ENCODE assay signal across 24 mouse cellular contexts in the genomic region with DNA sequence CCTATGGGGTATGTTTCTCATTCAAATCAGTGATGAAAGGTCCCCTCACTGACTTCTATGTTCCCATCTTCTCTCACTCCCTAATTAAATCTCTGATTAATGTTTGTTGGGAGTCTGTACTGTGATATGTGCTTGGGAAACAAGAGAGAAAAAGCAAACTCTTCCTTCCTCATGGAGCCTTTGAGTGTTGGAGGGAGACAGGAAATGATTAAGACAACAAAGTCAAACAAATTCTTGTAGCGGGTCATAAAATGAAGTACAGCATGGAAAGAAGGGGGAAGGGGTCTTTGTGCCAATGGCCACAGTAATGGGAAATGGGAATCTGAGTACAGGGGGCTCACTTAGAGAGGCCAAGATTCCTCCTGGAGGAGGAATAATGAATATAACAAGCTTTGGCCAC.
"Had no signal": no experiment of that assay in that cellular context is flagged by ENCODE, and none has a peak within 500 bp of the region (broad histone marks: within the 10 kb centered on the region; RNA-seq: fewer than 3 reads in every experiment).

No protein-coding gene starts in this region.

- H3K4me1 ChIP-seq: forebrain, embryonic 15.5 days; heart, embryonic 13.5 days; heart, embryonic 15.5 days; hindbrain, embryonic 13.5 days; hindbrain, embryonic 15.5 days; limb, embryonic 13.5 days; limb, embryonic 15.5 days had no signal

- H3K27me3 ChIP-seq: forebrain, embryonic 15.5 days; heart, embryonic 13.5 days; heart, embryonic 15.5 days; hindbrain, embryonic 13.5 days; hindbrain, embryonic 15.5 days; limb, embryonic 13.5 days; limb, embryonic 15.5 days had no signal

- DNase-seq: forebrain, postnatal 0 days; gastrocnemius, postnatal 14 days; gastrocnemius, postnatal 36 days; heart, adult 11 months; heart, adult 2 months; heart, postnatal 14 days; heart, postnatal 36 days; kidney, adult 11 months; kidney, adult 8-10 months; kidney, postnatal 10 days; kidney, postnatal 25 days; layer of hippocampus, adult 9-11 months; layer of hippocampus, postnatal 36 days; left cerebral cortex, postnatal 4 days had no signal

- H3K9ac ChIP-seq: forebrain, embryonic 15.5 days; forebrain, postnatal 0 days; heart, embryonic 13.5 days; heart, embryonic 15.5 days; hindbrain, embryonic 13.5 days; hindbrain, embryonic 15.5 days; limb, embryonic 13.5 days; limb, embryonic 15.5 days had no signal

- H3K27ac ChIP-seq: forebrain, embryonic 15.5 days; heart, adult 2 months; heart, embryonic 13.5 days; heart, embryonic 15.5 days; hindbrain, embryonic 13.5 days; hindbrain, embryonic 15.5 days; hindbrain, postnatal 0 days; limb, embryonic 13.5 days; limb, embryonic 15.5 days had no signal

- H3K4me3 ChIP-seq: forebrain, embryonic 15.5 days; heart, adult 2 months; heart, embryonic 13.5 days; heart, embryonic 15.5 days; hindbrain, embryonic 13.5 days; hindbrain, embryonic 15.5 days; limb, embryonic 13.5 days; limb, embryonic 15.5 days had no signal

- ATAC-seq: forebrain, embryonic 15.5 days; forebrain, postnatal 0 days; hindbrain, postnatal 0 days; intestine, embryonic 16.5 days had no signal

- H3K9me3 ChIP-seq: forebrain, embryonic 15.5 days; heart, embryonic 13.5 days; heart, embryonic 15.5 days; hindbrain, embryonic 13.5 days; hindbrain, embryonic 15.5 days; limb, embryonic 13.5 days; limb, embryonic 15.5 days had no signal

- H3K4me2 ChIP-seq: forebrain, embryonic 15.5 days; heart, embryonic 11.5 days; heart, embryonic 13.5 days; heart, embryonic 15.5 days; hindbrain, embryonic 13.5 days; hindbrain, embryonic 15.5 days; limb, embryonic 13.5 days; limb, embryonic 15.5 days had no signal

- H3K36me3 ChIP-seq: forebrain, embryonic 15.5 days; heart, embryonic 13.5 days; heart, embryonic 15.5 days; hindbrain, embryonic 13.5 days; hindbrain, embryonic 15.5 days; limb, embryonic 13.5 days; limb, embryonic 15.5 days had no signal
